Mouse (Mus musculus): ENCODE results near the gene Supt5. TPM values are rescaled to one million over a fixed set of nuclear protein-coding genes. Genes with fewer than 3 reads are reported as not detected.

Gene Supt5
- polyA plus RNA-seq, 1 experiment from 2014 or later, result 70.5 TPM

DNA sequence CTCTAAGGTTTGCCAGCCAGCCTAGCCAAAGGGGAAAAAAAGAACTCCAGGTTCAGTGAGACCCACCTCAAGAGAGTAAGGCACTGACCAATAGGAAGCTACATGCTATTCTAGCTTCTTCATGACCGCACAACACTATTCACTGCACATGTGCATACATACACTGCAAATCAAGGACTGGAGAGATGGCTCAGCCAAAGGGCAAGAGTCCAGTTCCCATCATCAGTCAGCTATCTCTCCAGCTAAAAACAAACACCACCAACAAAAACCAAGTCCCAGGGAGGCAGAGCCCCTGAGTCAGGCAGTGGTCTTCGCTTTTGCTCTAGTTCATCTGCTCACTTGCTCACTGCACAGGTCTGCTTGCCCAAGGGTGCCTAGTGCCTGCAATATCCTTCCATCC, 10.3 kb downstream of the Supt5 start:
- no peak for ATAC-seq (ENCODE audit: low read depth)
- H3K27me3 ChIP-seq (replicated peaks; ENCODE audit: control insufficient read depth, insufficient read depth, low read length), result no peaks in the 10 kb centered on the region
- H3K4me1 ChIP-seq (ENCODE audit: control insufficient read depth, insufficient read depth, low read length), result no peaks in the 10 kb centered on the region
- no peak overlapping the region for H3K27ac ChIP-seq (replicated peaks; ENCODE audit: low read depth, low read length)
- WGBS, result 93% methylated on average over 2 of the region's 2 CpGs
- H3K36me3 ChIP-seq (ENCODE audit: control insufficient read depth, insufficient read depth, low read length), result peaks cover 78% of the 10 kb centered on the region
- H3K9me3 ChIP-seq (ENCODE audit: control insufficient read depth, low read length), result no peaks in the 10 kb centered on the region
- no peak overlapping the region for H3K4me2 ChIP-seq (ENCODE audit: low read depth, low read length)
- no peak for DNase-seq (ENCODE audit: low spot score)
- no peak overlapping the region for H3K4me3 ChIP-seq (ENCODE audit: low read depth, low read length)
- H3K9ac ChIP-seq (ENCODE audit: low read depth, low read length), result no peak overlapping the region

DNA sequence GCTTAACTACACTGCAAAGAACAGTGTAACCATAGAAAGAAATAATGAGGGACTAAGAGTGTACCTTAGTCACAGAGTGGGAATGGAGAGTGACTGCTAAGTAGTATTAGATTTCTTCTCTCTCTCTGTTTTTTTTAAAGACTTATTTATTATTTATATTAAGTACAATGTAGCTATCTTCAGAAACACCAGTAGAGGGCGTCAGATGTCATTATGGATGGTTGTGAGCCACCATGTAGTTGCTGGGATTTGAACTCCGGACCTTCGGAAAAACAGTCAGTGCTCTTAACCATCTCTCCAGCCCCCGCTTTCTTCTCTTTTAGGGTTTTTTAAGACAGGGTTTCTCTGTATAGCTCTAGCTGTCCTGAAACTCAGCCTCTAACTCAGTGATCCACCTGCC, 12.1 kb downstream of the Supt5 start:
- 80% methylated on average over 4 of the region's 4 CpGs for WGBS
- no peak for ATAC-seq (ENCODE audit: low read depth)

GRCm38 (mm10) chr7:28325293-28325692, 13.3 kb downstream of the Supt5 start:
- 96% methylated on average over 8 of the region's 8 CpGs for WGBS
- Histone ChIP-seq H3K9me3 (ENCODE audit: control insufficient read depth, low read length) (no peaks in the 10 kb centered on the region), H3K27ac (replicated peaks; ENCODE audit: low read depth, low read length) (no peak overlapping the region), H3K4me2 (ENCODE audit: low read depth, low read length) (no peak overlapping the region), H3K27me3 (replicated peaks; ENCODE audit: control insufficient read depth, insufficient read depth, low read length) (no peaks in the 10 kb centered on the region), H3K4me1 (ENCODE audit: control insufficient read depth, insufficient read depth, low read length) (no peaks in the 10 kb centered on the region), H3K9ac (ENCODE audit: low read depth, low read length) (no peak overlapping the region), H3K4me3 (ENCODE audit: low read depth, low read length) (no peak overlapping the region), H3K36me3 (ENCODE audit: control insufficient read depth, insufficient read depth, low read length) (peaks cover 95% of the 10 kb centered on the region)
- no peak for ATAC-seq (ENCODE audit: low read depth)
- DNase-seq (ENCODE audit: low spot score), result no peak

More for the DNA sequence above, 12.1 kb downstream of the Supt5 start:
- no peak overlapping the region for H3K4me2 ChIP-seq (ENCODE audit: low read depth, low read length)
- H3K9me3 ChIP-seq (ENCODE audit: control insufficient read depth, low read length), result no peaks in the 10 kb centered on the region
- H3K9ac ChIP-seq (ENCODE audit: low read depth, low read length), result no peak overlapping the region
- no peak overlapping the region for H3K27ac ChIP-seq (replicated peaks; ENCODE audit: low read depth, low read length)
- H3K4me1 ChIP-seq (ENCODE audit: control insufficient read depth, insufficient read depth, low read length), result no peaks in the 10 kb centered on the region
- H3K36me3 ChIP-seq (ENCODE audit: control insufficient read depth, insufficient read depth, low read length), result peaks cover 95% of the 10 kb centered on the region
- no peaks in the 10 kb centered on the region for H3K27me3 ChIP-seq (replicated peaks; ENCODE audit: control insufficient read depth, insufficient read depth, low read length)
- H3K4me3 ChIP-seq (ENCODE audit: low read depth, low read length), result no peak overlapping the region
- no peak for DNase-seq (ENCODE audit: low spot score)

DNA sequence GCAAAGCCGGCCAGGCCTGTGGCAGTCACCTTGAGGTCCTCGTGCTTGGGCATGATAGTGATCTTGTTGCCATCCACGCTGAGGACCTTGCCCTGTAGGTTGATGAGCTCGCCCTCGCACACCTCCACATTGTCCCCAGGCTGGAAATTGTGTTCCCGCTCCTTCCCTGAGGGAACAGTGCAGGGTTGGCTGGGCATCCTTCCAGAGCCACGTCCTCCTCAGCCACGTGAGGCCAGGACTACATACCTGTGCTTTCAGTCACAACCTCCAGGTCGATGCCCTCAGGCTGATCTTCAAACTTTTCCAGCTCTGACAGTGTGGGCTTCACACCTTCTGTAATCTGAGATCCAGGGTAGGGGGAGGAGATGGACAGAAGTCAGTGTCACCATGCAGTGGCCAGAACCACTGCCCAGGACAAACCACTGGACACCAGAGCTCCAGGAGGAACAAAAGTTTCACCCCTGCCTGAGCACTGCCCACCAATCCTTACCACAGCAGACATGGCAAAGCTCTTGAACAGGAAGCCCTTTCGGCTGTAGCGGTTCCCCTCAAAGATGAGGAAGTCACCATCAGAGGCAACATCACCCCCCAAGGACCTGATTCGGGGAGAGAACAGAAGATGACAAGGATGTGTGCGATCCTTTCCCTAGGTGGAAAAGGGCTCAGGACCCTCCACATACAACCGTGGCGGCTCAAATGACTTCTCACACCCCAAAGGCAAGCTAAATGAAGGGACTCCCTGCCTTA, 16.4 kb downstream of the Supt5 start:
- no peak overlapping the region for H3K4me3 ChIP-seq (ENCODE audit: low read depth, low read length)
- no peak overlapping the region for H3K27ac ChIP-seq (replicated peaks; ENCODE audit: low read depth, low read length)
- no peak overlapping the region for H3K4me2 ChIP-seq (ENCODE audit: low read depth, low read length)
- no peak for ATAC-seq (ENCODE audit: low read depth)
- no peaks in the 10 kb centered on the region for H3K27me3 ChIP-seq (replicated peaks; ENCODE audit: control insufficient read depth, insufficient read depth, low read length)
- no peak for DNase-seq (ENCODE audit: low spot score)
- no peak overlapping the region for H3K9ac ChIP-seq (ENCODE audit: low read depth, low read length)
- 93% methylated on average over 15 of the region's 15 CpGs for WGBS
- peaks cover 100% of the 10 kb centered on the region for H3K36me3 ChIP-seq (ENCODE audit: control insufficient read depth, insufficient read depth, low read length)
- no peaks in the 10 kb centered on the region for H3K4me1 ChIP-seq (ENCODE audit: control insufficient read depth, insufficient read depth, low read length)
- no peaks in the 10 kb centered on the region for H3K9me3 ChIP-seq (ENCODE audit: control insufficient read depth, low read length)

DNA sequence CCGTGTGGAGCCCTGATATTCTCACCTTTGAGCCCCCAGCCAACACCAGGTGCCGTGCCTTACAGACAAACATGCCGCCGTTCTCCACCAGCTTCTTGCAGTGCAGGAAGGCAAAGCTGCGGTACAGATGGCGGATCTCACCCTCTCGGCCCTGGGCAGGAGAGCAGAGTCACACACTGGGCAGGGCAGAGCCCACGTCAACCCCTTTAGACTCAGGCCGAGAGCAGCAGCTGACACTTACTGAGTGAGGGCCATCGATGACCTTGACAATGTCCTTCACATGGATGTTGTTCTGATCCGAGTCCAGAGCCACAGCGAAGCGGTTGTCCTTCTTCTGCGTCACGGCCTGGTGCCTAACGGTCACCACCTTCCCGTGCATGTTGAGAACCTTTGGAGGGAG, 19.8 kb downstream of the Supt5 start:
- no peak for DNase-seq (ENCODE audit: low spot score)
- Histone ChIP-seq H3K4me1 (ENCODE audit: control insufficient read depth, insufficient read depth, low read length) (no peaks in the 10 kb centered on the region), H3K9ac (ENCODE audit: low read depth, low read length) (no peak overlapping the region), H3K4me2 (ENCODE audit: low read depth, low read length) (no peak overlapping the region), H3K27ac (replicated peaks; ENCODE audit: low read depth, low read length) (no peak overlapping the region), H3K4me3 (ENCODE audit: low read depth, low read length) (no peak overlapping the region), H3K27me3 (replicated peaks; ENCODE audit: control insufficient read depth, insufficient read depth, low read length) (no peaks in the 10 kb centered on the region), H3K9me3 (ENCODE audit: control insufficient read depth, low read length) (no peaks in the 10 kb centered on the region), H3K36me3 (ENCODE audit: control insufficient read depth, insufficient read depth, low read length) (peaks cover 99% of the 10 kb centered on the region)
- 94% methylated on average over 17 of the region's 17 CpGs for WGBS
- ATAC-seq (ENCODE audit: low read depth), result no peak

DNA sequence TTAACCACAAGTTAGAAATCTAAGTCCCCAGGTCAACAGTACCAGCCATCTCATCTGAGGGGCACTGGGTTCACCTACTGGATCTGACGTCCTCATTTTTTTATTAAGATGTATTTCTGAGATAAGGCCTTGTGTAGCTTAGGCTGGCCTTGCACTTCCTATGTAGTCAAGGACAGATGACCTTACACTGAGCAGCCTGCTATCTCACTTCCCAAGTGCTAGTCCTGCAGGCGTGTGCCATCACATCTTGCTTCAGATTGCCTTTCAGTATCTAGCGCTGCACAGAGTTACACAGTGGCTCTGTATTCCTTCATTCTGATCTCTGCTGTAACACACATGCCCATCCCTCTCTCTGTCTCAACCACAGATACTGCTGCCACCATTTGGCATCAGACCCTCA, 20.5 kb downstream of the Supt5 start:
- 95% methylated on average over 3 of the region's 3 CpGs for WGBS
- H3K9me3 ChIP-seq (ENCODE audit: control insufficient read depth, low read length), result no peaks in the 10 kb centered on the region
- H3K4me2 ChIP-seq (ENCODE audit: low read depth, low read length), result no peak overlapping the region
- no peak overlapping the region for H3K4me3 ChIP-seq (ENCODE audit: low read depth, low read length)
- H3K27ac ChIP-seq (replicated peaks; ENCODE audit: low read depth, low read length), result no peak overlapping the region
- peaks cover 93% of the 10 kb centered on the region for H3K36me3 ChIP-seq (ENCODE audit: control insufficient read depth, insufficient read depth, low read length)
- DNase-seq (ENCODE audit: low spot score), result no peak
- no peak for ATAC-seq (ENCODE audit: low read depth)
- H3K27me3 ChIP-seq (replicated peaks; ENCODE audit: control insufficient read depth, insufficient read depth, low read length), result no peaks in the 10 kb centered on the region
- H3K9ac ChIP-seq (ENCODE audit: low read depth, low read length), result no peak overlapping the region
- H3K4me1 ChIP-seq (ENCODE audit: control insufficient read depth, insufficient read depth, low read length), result no peaks in the 10 kb centered on the region

DNA sequence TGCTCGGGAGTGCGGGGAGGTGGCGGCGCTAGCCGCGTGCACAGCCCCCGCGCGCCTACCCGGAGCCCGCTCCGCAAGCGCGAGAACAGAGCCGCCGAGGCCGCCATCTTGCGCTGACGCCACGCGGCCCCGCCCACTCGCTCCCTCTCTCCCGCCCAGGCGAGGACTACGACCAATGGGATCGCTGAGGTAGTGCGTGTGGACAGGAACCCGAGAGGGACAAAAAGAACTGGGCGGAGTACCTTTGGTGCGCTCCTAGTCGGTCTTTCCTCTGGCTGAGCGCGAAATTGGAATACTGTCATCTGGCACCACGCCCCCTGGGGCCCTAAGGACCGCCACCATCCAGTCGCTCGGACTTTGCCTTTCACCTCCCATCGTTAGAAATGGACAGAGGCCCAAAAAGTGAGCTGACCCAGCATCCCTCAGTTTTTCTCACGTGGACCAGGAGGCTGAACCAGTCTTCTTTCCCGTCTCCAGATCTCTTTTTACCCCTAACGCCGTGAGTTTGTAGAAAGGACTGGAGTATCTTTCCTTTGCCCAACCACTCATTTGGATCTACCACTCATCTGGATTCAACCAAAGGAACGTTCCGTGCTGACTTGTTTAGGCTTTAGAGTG, 26.5 kb downstream of the Supt5 start, which contains the start of gene Timm50:
TSS of gene Timm50 (minus strand) at position 147 of the 618 bp plus-strand sequence.
- Histone ChIP-seq H3K9me3 (ENCODE audit: control insufficient read depth, low read length) (no peaks in the 10 kb centered on the region), H3K4me2 (ENCODE audit: low read depth, low read length) (peak within 1 kb of the TSS; percentile 87), H3K4me3 (ENCODE audit: low read depth, low read length) (peak within 1 kb of the TSS; percentile 92), H3K4me1 (ENCODE audit: control insufficient read depth, insufficient read depth, low read length) (peaks cover 7% of the 10 kb centered on the region; the same call in 1 of the 2 replicates), H3K9ac (ENCODE audit: low read depth, low read length) (peak within 1 kb of the TSS; percentile 93), H3K27ac (replicated peaks; ENCODE audit: low read depth, low read length) (peak within 1 kb of the TSS; percentile 63; the same call in 1 of the 2 replicates), H3K27me3 (replicated peaks; ENCODE audit: control insufficient read depth, insufficient read depth, low read length) (no peaks in the 10 kb centered on the region), H3K36me3 (ENCODE audit: control insufficient read depth, insufficient read depth, low read length) (peaks cover 64% of the 10 kb centered on the region)
- ATAC-seq (ENCODE audit: low read depth) (peak; percentile 99), DNase-seq (ENCODE audit: low spot score) (peak; percentile 98)
- WGBS, result 2% methylated on average over 31 of the region's 45 CpGs

DNA sequence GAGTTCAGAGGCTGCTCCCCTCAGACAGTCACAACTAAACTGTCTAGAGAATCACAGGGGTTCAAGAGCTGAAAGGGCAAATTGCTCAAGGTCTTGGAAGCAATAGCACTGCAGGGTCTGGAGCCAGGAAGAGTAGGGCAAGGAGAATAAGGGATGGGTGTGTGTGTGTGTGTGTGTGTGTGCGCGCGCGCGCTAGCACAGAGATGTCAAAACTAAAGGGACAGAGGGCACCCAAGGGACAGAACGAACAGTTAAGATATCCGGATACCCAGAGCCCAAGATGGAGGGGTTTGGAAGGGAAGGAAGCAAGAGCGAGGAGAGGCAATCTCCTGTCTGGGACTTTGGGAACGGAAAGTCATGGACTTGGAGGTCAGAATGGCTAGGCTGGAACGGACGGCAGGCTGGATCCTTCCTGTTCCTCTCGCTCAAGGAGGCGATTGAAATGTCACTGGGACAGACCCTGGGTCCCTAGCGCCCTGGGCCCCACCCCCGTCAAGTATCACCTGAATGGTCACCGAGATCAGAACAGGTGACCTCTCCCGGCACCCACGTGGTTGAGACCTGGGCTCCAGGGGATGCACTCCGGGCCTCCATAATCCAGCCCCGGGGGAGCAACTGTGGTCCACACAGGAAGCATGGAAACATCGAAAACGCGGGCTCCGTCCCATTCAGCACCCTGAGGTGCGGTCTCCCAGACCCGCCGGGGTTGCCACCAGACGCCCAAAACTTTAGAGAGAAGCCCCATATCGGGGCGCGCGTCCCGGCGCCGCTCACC, 27.2 kb downstream of the Supt5 start:
- Histone ChIP-seq H3K36me3 (ENCODE audit: control insufficient read depth, insufficient read depth, low read length) (peaks cover 64% of the 10 kb centered on the region), H3K4me1 (ENCODE audit: control insufficient read depth, insufficient read depth, low read length) (peaks cover 7% of the 10 kb centered on the region; the same call in 1 of the 2 replicates), H3K9me3 (ENCODE audit: control insufficient read depth, low read length) (no peaks in the 10 kb centered on the region), H3K27ac (replicated peaks; ENCODE audit: low read depth, low read length) (peak overlapping the region; percentile 63; the same call in 1 of the 2 replicates), H3K27me3 (replicated peaks; ENCODE audit: control insufficient read depth, insufficient read depth, low read length) (no peaks in the 10 kb centered on the region), H3K4me2 (ENCODE audit: low read depth, low read length) (peak overlapping the region; percentile 87), H3K4me3 (ENCODE audit: low read depth, low read length) (peak overlapping the region; percentile 92), H3K9ac (ENCODE audit: low read depth, low read length) (peak overlapping the region; percentile 93)
- ATAC-seq (ENCODE audit: low read depth), result peak; percentile 56
- DNase-seq (ENCODE audit: low spot score), result peak; percentile 21
- WGBS, result 8% methylated on average over 30 of the region's 35 CpGs

Measured in embryonic facial prominence, embryonic 14.5 days (tissue).